Mouse (Mus musculus): ENCODE results near the gene Tm2d1. TPM values are rescaled to one million over a fixed set of nuclear protein-coding genes. Genes with fewer than 3 reads are reported as not detected.

Tm2d1 gene
- polyA plus RNA-seq (2021; fragmentation: Nextera tagmentation): 124 and 131 TPM in 2 replicates
- long read RNA-seq, experiment 1, transcript Tm2d1-202 (7 exons, 1,027 nt): major isoform, 107 of 113 reads
- long read RNA-seq, experiment 1, partial matches to known transcripts: 1 of 113 reads
- long read RNA-seq, experiment 1, other reads (novel, unspliced or antisense): 3 of 113 reads
- long read RNA-seq, experiment 2, transcript Tm2d1-202 (7 exons, 1,027 nt): major isoform, 110 of 116 reads
- long read RNA-seq, experiment 2, partial matches to known transcripts: 1 of 116 reads
- long read RNA-seq, experiment 2, other reads (novel, unspliced or antisense): 5 of 116 reads

GRCm38 (mm10) chr4:98382716-98383424 lies at the start of gene Tm2d1:
Tm2d1 (minus strand) TSS chr4:98383306.

GRCm38 (mm10) chr4:98395690-98396437 lies 12.8 kb upstream of the Tm2d1 start, which contains the start of gene Patj:
Patj (plus strand) TSS chr4:98395785.

Other genes starting within 250 kb of the Tm2d1 start
- 1.2 and 1.5 TPM in 2 replicates for gene Patj, start 12.5 kb upstream of the Tm2d1 start, polyA plus RNA-seq (2021; fragmentation: Nextera tagmentation)

All from left cerebral cortex, adult 6 months (tissue).